Mouse (Mus musculus) adrenal gland (tissue): ENCODE data around the gene Paics.
"Not testable (repeated sequence)": the region's sequence is repeated elsewhere in the genome, so short reads cannot be mapped to it uniquely, and the experiment has no call there.

Experiments
- intact Hi-C: fragments of 180-260 bp; cut with DNase I; formaldehyde crosslinking; loops from one replicate; pipeline ENCODE4 v1.15.1; 2025

Gene Paics

GRCm38 (mm10) chr5:76950343-76951105, 583 bp upstream of the Paics start:
- intact Hi-C loops: loop anchor here (5.0 kb wide), 1 partner anchor 43 kb away; the partner anchor contains the start of gene Aasdh

GRCm38 (mm10) chr5:76952112-76953040, 1.3 kb downstream of the Paics start:
- intact Hi-C loops: loop anchor here (5.0 kb wide), 1 partner anchor 45 kb away; the partner anchor contains the start of gene Aasdh

- intact Hi-C loops: loop anchor here (2.0 to 5.0 kb wide), 2 partner anchors 21 to 46 kb away; partner anchors contain the start of genes Aasdh and Srp72
Observed at GRCm38 (mm10) chr5:76953794-76954193, 2.7 kb downstream of the Paics start.

GRCm38 (mm10) chr5:76954271-76954900, 3.3 kb downstream of the Paics start:
- intact Hi-C loops: loop anchor here (2.0 to 5.0 kb wide), 2 partner anchors 20 to 47 kb away; partner anchors contain the start of genes Aasdh and Srp72

GRCm38 (mm10) chr5:76955474-76955873, 4.4 kb downstream of the Paics start:
- intact Hi-C loops: loop anchor here (2.0 kb wide), 1 partner anchor 19 kb away; the partner anchor contains the start of gene Srp72

GRCm38 (mm10) chr5:76957954-76958353, 6.8 kb downstream of the Paics start:
- intact Hi-C loops: no loop called here

- intact Hi-C loops: no loop called here
Observed at GRCm38 (mm10) chr5:76959587-76959986, 8.5 kb downstream of the Paics start.

- intact Hi-C loops: no loop called here
Observed at GRCm38 (mm10) chr5:76962545-76962944, 11.4 kb downstream of the Paics start.

- intact Hi-C loops: loop anchor here (5.0 kb wide), 1 partner anchor 57 kb away; the partner anchor contains the start of gene Aasdh
Observed at GRCm38 (mm10) chr5:76964651-76965050, 13.5 kb downstream of the Paics start.

GRCm38 (mm10) chr5:76969250-76969649, 18.1 kb downstream of the Paics start:
- intact Hi-C loops: loop anchor here (5.0 kb wide), 1 partner anchor 62 kb away; the partner anchor contains the start of gene Aasdh

GRCm38 (mm10) chr5:76971115-76971514, 20.0 kb downstream of the Paics start:
- intact Hi-C loops: not testable (repeated sequence)

GRCm38 (mm10) chr5:76973488-76973887, 22.4 kb downstream of the Paics start:
- intact Hi-C loops: no loop called here

GRCm38 (mm10) chr5:76974207-76974553, 23.1 kb downstream of the Paics start:
- intact Hi-C loops: loop anchor here (2.0 kb wide), 1 partner anchor 19 kb away; no protein-coding TSS in a partner anchor

- intact Hi-C loops: loop anchor here (2.0 kb wide), 1 partner anchor 20 kb away; no protein-coding TSS in a partner anchor
Observed at GRCm38 (mm10) chr5:76974554-76975285, 23.6 kb downstream of the Paics start, which contains the start of gene Srp72. Srp72 (plus strand) TSS chr5:76974683.

- intact Hi-C loops: loop anchor here (2.0 kb wide), 1 partner anchor 21 kb away; no protein-coding TSS in a partner anchor
Observed at GRCm38 (mm10) chr5:76975736-76976135, 24.6 kb downstream of the Paics start.

GRCm38 (mm10) chr5:76984015-76984414, 32.9 kb downstream of the Paics start:
- intact Hi-C loops: no loop called here

- intact Hi-C loops: loop anchor here (10.0 kb wide), 1 partner anchor 344 kb away; no protein-coding TSS in a partner anchor
Observed at GRCm38 (mm10) chr5:76990789-76991188, 39.7 kb downstream of the Paics start.

- intact Hi-C loops: loop anchor here (10.0 kb wide), 1 partner anchor 342 kb away; no protein-coding TSS in a partner anchor
Observed at GRCm38 (mm10) chr5:76993174-76993814, 42.2 kb downstream of the Paics start.

GRCm38 (mm10) chr5:76998416-76998815, 47.3 kb downstream of the Paics start:
- intact Hi-C loops: loop anchor here (10.0 kb wide), 1 partner anchor 336 kb away; no protein-coding TSS in a partner anchor
